Mouse (Mus musculus): Measurements from ENCODE around the gene Klhl29.

GRCm38 (mm10) chr12:5285579-5285978, 89.9 kb downstream of the Klhl29 start:
- TF ChIP-seq CTCF (conservative IDR thresholded peaks at IDR 0.05; ENCODE audit: insufficient read depth, insufficient read length, low read depth, low read length) (no peak), POLR2A (IDR thresholded peaks at IDR 0.05; ENCODE audit: low read depth, low read length) (no peak)
